In the genomic region with DNA sequence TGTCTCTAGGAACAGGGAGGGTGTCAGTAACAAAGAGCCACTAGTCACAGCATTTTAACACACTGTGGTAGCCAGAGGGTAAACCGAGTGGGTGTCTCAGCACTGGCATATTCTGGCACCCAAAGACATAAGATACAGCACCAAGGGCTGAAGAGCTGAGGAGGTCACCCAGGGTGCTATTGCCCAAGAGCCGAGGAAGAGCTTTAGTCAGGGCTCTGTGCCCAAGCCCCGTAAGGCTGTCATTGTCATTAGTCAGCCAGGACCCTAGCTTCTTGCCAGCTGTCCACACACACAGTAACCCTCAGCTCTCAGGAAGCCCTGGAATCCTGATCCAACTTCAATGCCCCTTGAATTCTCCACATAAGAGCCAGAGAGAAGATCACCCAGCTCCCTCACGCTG, we compare ENCODE assay signal across 14 mouse cellular contexts. TPM values are rescaled to one million over a fixed set of nuclear protein-coding genes. Genes with fewer than 3 reads are reported as not detected.
A peak's percentile ranks its signal among the peaks of the same experiment; 100 is the strongest.
DNase-seq lines count a peak whose midpoint lies in the region; ATAC-seq and TF ChIP-seq lines count a peak whose summit lies in the region.
"Had no signal": no experiment of that assay in that cellular context is flagged by ENCODE, and none has a peak within 500 bp of the region (broad histone marks: within the 10 kb centered on the region; RNA-seq: fewer than 3 reads in every experiment).

No protein-coding gene starts in this region.

- H3K4me3 ChIP-seq in heart, embryonic 12.5 days = no peak overlapping the region
- H3K4me3 ChIP-seq in intestine, postnatal 0 days (ENCODE audit: low read depth, low read length) = no peak overlapping the region
- H3K4me3 ChIP-seq: forebrain, embryonic 10.5 days had no signal

- DNase-seq in heart, adult 11 months = peak; percentile 93
- DNase-seq in lung, postnatal 10 days = peak; percentile 20
- no peak for DNase-seq in lung, postnatal 14 days
- peak; percentile 83 for DNase-seq in fat pad, adult 2 months (ENCODE audit: extremely low read depth, low read depth, low spot score)
- peak; percentile 44 for DNase-seq in skeletal muscle tissue, adult 2 months (ENCODE audit: low read depth, low spot score)
- DNase-seq in spleen, postnatal 4 days (ENCODE audit: low spot score in 2 of 2) = no peak
- DNase-seq: cerebellum, adult 9-11 months; kidney, postnatal 10 days; left cerebral cortex, postnatal 4 days; right cerebral cortex, postnatal 4 days had no signal

- TF ChIP-seq CTCF in intestine, postnatal 0 days (IDR thresholded peaks at IDR 0.05; ENCODE audit: low read depth) = no peak

- H3K9me3 ChIP-seq in heart, embryonic 12.5 days (replicated peaks) = no peaks in the 10 kb centered on the region
- H3K9me3 ChIP-seq in intestine, postnatal 0 days (ENCODE audit: control insufficient read depth) = no peaks in the 10 kb centered on the region
- H3K9me3 ChIP-seq: forebrain, embryonic 10.5 days had no signal

- WGBS in heart, embryonic 12.5 days = 75% methylated on average over 4 of the region's 4 CpGs
- 76% methylated on average over 4 of the region's 4 CpGs for WGBS in intestine, postnatal 0 days

- H3K4me2 ChIP-seq in heart, embryonic 12.5 days = no peak overlapping the region
- H3K4me2 ChIP-seq in intestine, postnatal 0 days (replicated peaks; ENCODE audit: low read depth) = no peak overlapping the region

- no peaks in the 10 kb centered on the region for H3K27me3 ChIP-seq in heart, embryonic 12.5 days (replicated peaks)
- H3K27me3 ChIP-seq in intestine, postnatal 0 days (replicated peaks; ENCODE audit: control insufficient read depth, insufficient read depth, low read length) = no peaks in the 10 kb centered on the region

- H3K4me1 ChIP-seq in heart, embryonic 12.5 days (replicated peaks) = peaks cover 8% of the 10 kb centered on the region
- no peaks in the 10 kb centered on the region; the same call in 1 of the 2 replicates for H3K4me1 ChIP-seq in intestine, postnatal 0 days (replicated peaks; ENCODE audit: control insufficient read depth, insufficient read depth, low read length)
- H3K4me1 ChIP-seq: forebrain, embryonic 10.5 days had no signal

- H3K36me3 ChIP-seq in heart, embryonic 12.5 days = peaks cover 56% of the 10 kb centered on the region
- H3K36me3 ChIP-seq in intestine, postnatal 0 days (ENCODE audit: control insufficient read depth, insufficient read depth) = peaks cover 49% of the 10 kb centered on the region

- no peak overlapping the region for H3K27ac ChIP-seq in heart, embryonic 12.5 days (ENCODE audit: poor library complexity, severe bottlenecking)
- H3K27ac ChIP-seq in intestine, postnatal 0 days (ENCODE audit: low read depth, low read length) = no peak overlapping the region
- H3K27ac ChIP-seq: forebrain, embryonic 10.5 days; liver, embryonic 14.5 days had no signal

- no peak for ATAC-seq in heart, embryonic 12.5 days (ENCODE audit: insufficient number of reproducible peaks, low FRiP score)
- ATAC-seq in intestine, postnatal 0 days = no peak

- H3K9ac ChIP-seq in heart, embryonic 12.5 days = no peak overlapping the region
- H3K9ac ChIP-seq in intestine, postnatal 0 days (ENCODE audit: low read depth, low read length) = no peak overlapping the region
- H3K9ac ChIP-seq: liver, embryonic 14.5 days had no signal

RNA-seq across cellular contexts. Expression of a gene that starts 21.5 kb away (rescaled TPM):
- 14.5 and 16.1 TPM in 2 replicates for polyA plus RNA-seq in heart, embryonic 12.5 days (2016; fragmentation: Nextera tagmentation; extraction: Ambion mirVana)
- polyA plus RNA-seq in intestine, postnatal 0 days (2015; fragmentation: Nextera tagmentation; extraction: Ambion mirVana) = 28.1 and 32.1 TPM in 2 replicates

RNA-seq across cellular contexts. Expression of a gene that starts 38.0 kb away (rescaled TPM):
- polyA plus RNA-seq in heart, embryonic 12.5 days (2016; fragmentation: Nextera tagmentation; extraction: Ambion mirVana) = 14.1 and 14.2 TPM in 2 replicates
- polyA plus RNA-seq in intestine, postnatal 0 days (2015; fragmentation: Nextera tagmentation; extraction: Ambion mirVana) = 4.2 TPM in 2 replicates

RNA-seq across cellular contexts. Expression of a gene that starts 53.3 kb away (rescaled TPM):
- 38.0 and 38.7 TPM in 2 replicates for polyA plus RNA-seq in heart, embryonic 12.5 days (2016; fragmentation: Nextera tagmentation; extraction: Ambion mirVana)
- 21.9 and 23.9 TPM in 2 replicates for polyA plus RNA-seq in intestine, postnatal 0 days (2015; fragmentation: Nextera tagmentation; extraction: Ambion mirVana)

Comparison
In these comparisons a context has a peak if more than half of its experiments do, and no peak if none do; other contexts are left out.
1. DNase-seq: peak in heart, adult 11 months (single experiment), lung, postnatal 10 days (single experiment), fat pad, adult 2 months (single experiment) and skeletal muscle tissue, adult 2 months (single experiment); none in lung, postnatal 14 days (single experiment) and spleen, postnatal 4 days (0 of 2).